Mouse (Mus musculus) lung, adult 2 months (tissue): ENCODE measurements at regions not wholly inside any gene's neighbourhood (a gene's known extent, or its start where the extent isn't known, plus 50 kb on each side); places are given as distances from the start of the nearest gene placed in this dataset.

Source experiments
- CTCF ChIP-seq: fragments of 200-500 bp; IDR thresholded peaks from 2 replicates; pipeline ENCODE4 v1.5.1; 2011; ENCODE audit warnings: mild to moderate bottlenecking, low read length, control low read depth; ENCODE audit not compliant: insufficient read depth
- POLR2A ChIP-seq: fragments of 200-500 bp; IDR thresholded peaks from 2 replicates; pipeline ENCODE4 v1.6.1; 2011; ENCODE audit warnings: low read depth, mild to moderate bottlenecking, control low read depth, low read length, borderline replicate concordance; ENCODE audit errors: extremely low read depth

- TF ChIP-seq CTCF (no peak), POLR2A (no peak)
Observed at GRCm38 (mm10) chr3:27765929-27766328, 54.8 kb upstream of the Fndc3b start.
